Mouse (Mus musculus) embryonic facial prominence, embryonic 12.5 days (tissue): ENCODE data around the gene Acer1. TPM values are rescaled to one million over a fixed set of nuclear protein-coding genes. Genes with fewer than 3 reads are reported as not detected.

ENCODE experiments used
- ATAC-seq: fragments of 200-750 bp; cut with Nextera tagmentation; 2 replicates; pipeline ENCODE4 v1.8.0; 2017; ENCODE audit not compliant: insufficient number of reproducible peaks, insufficient read depth, low FRiP score, low TSS enrichment
- H3K27ac ChIP-seq: fragments of 300-500 bp; sonication (generic); 2 replicates; pipeline ENCODE4 v1.5.1; 2016; ENCODE audit warnings: mild to moderate bottlenecking
- H3K27me3 ChIP-seq: fragments of 300-500 bp; sonication (generic); 2 replicates; pipeline ENCODE4 v1.6.1; 2016; ENCODE audit warnings: mild to moderate bottlenecking, moderate library complexity
- H3K36me3 ChIP-seq: fragments of 300-500 bp; sonication (generic); 2 replicates; pipeline ENCODE4 v1.6.1; 2016; ENCODE audit warnings: mild to moderate bottlenecking
- H3K4me1 ChIP-seq: fragments of 300-500 bp; sonication (generic); 2 replicates; pipeline ENCODE4 v1.6.1; 2016
- H3K4me2 ChIP-seq: fragments of 300-500 bp; sonication (generic); replicated peaks from 2 replicates; pipeline ENCODE4 v1.6.1; 2016; ENCODE audit warnings: mild to moderate bottlenecking, moderate library complexity
- H3K4me3 ChIP-seq: fragments of 300-500 bp; sonication (generic); 2 replicates; pipeline ENCODE4 v1.5.1; 2016; ENCODE audit warnings: mild to moderate bottlenecking
- H3K9ac ChIP-seq: fragments of 300-500 bp; sonication (generic); 2 replicates; pipeline ENCODE4 v1.6.1; 2016; ENCODE audit warnings: mild to moderate bottlenecking, moderate library complexity
- H3K9me3 ChIP-seq: fragments of 300-500 bp; sonication (generic); 2 replicates; pipeline ENCODE4 v1.6.1; 2016; ENCODE audit warnings: mild to moderate bottlenecking, moderate library complexity
- WGBS: fragments of 180-500 bp; shearing (Covaris S2); methylation state at CpG from one replicate; pipeline ENCODE4 v1.1.7; 2016; 5-methylcytosine and 5-hydroxymethylcytosine counted together
- polyA plus RNA-seq: library from polyadenylated mRNA; unstranded; fragments of >200 nt; fragmentation: Nextera tagmentation; extraction: Ambion mirVana; gene quantifications from 2 replicates; pipeline ENCODE4 v1.2.1, GENCODE M21; 2016

Gene Acer1
- polyA plus RNA-seq, 1 experiment from 2014 or later = not detected

GRCm38 (mm10) chr17:56969321-56969720 is 12.6 kb downstream of the Acer1 start:
- Histone ChIP-seq H3K9me3 (no peaks in the 10 kb centered on the region), H3K4me1 (no peaks in the 10 kb centered on the region), H3K4me3 (no peak overlapping the region), H3K27ac (no peak overlapping the region), H3K9ac (no peak overlapping the region), H3K27me3 (no peaks in the 10 kb centered on the region), H3K4me2 (no peak overlapping the region), H3K36me3 (no peaks in the 10 kb centered on the region)
- WGBS = 68% methylated on average over 3 of the region's 3 CpGs
- ATAC-seq = no peak

DNA sequence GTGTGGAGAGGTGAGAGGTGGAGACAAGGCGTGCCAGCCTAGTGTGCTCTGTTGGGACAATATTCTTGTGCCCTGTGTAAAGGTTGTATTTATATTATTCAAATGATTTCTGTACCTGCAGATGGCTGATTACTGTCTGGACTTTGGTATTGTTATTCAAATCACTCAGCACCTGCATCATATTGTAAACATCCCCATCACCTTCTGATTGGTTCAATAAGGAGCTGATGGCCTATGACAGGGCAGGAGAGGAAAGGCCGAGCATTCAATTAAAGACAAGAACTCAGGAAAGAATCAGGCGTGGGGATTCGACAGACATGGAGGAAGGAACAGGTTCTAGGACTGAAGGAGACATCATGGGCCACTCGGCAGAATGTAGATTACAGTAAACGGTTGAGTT is 18.3 kb downstream of the Acer1 start:
- no peak for ATAC-seq
- 76% methylated on average over 6 of the region's 6 CpGs for WGBS

GRCm38 (mm10) chr17:56962642-56963405 is 19.1 kb downstream of the Acer1 start:
- 73% methylated on average over 5 of the region's 5 CpGs for WGBS

More for the DNA sequence above, 18.3 kb downstream of the Acer1 start:
- Histone ChIP-seq H3K4me1 (no peaks in the 10 kb centered on the region), H3K27ac (no peak overlapping the region), H3K36me3 (no peaks in the 10 kb centered on the region), H3K4me2 (no peak overlapping the region), H3K9me3 (no peaks in the 10 kb centered on the region), H3K9ac (no peak overlapping the region), H3K4me3 (no peak overlapping the region), H3K27me3 (no peaks in the 10 kb centered on the region)

GRCm38 (mm10) chr17:56961880-56962279 is 20.0 kb downstream of the Acer1 start:
- no peak for ATAC-seq
- H3K4me3 ChIP-seq = no peak overlapping the region
- 88% methylated on average over 4 of the region's 4 CpGs for WGBS

More at GRCm38 (mm10) chr17:56962642-56963405, 19.1 kb downstream of the Acer1 start:
- no peaks in the 10 kb centered on the region for H3K27me3 ChIP-seq
- H3K27ac ChIP-seq = no peak overlapping the region
- H3K9me3 ChIP-seq = no peaks in the 10 kb centered on the region
- no peak overlapping the region for H3K4me3 ChIP-seq
- no peak overlapping the region for H3K4me2 ChIP-seq
- no peak overlapping the region for H3K9ac ChIP-seq
- no peak for ATAC-seq
- H3K36me3 ChIP-seq = no peaks in the 10 kb centered on the region
- H3K4me1 ChIP-seq = no peaks in the 10 kb centered on the region

GRCm38 (mm10) chr17:56958667-56959066 is 23.3 kb downstream of the Acer1 start:
- H3K4me2 ChIP-seq = no peak overlapping the region
- H3K9ac ChIP-seq = no peak overlapping the region
- H3K27me3 ChIP-seq = no peaks in the 10 kb centered on the region
- no peaks in the 10 kb centered on the region for H3K36me3 ChIP-seq
- H3K27ac ChIP-seq = no peak overlapping the region
- no peak for ATAC-seq
- 79% methylated on average over 4 of the region's 4 CpGs for WGBS
- H3K9me3 ChIP-seq = no peaks in the 10 kb centered on the region
- H3K4me3 ChIP-seq = no peak overlapping the region
- no peaks in the 10 kb centered on the region for H3K4me1 ChIP-seq

More at GRCm38 (mm10) chr17:56961880-56962279, 20.0 kb downstream of the Acer1 start:
- no peaks in the 10 kb centered on the region for H3K9me3 ChIP-seq
- H3K4me1 ChIP-seq = no peaks in the 10 kb centered on the region
- no peaks in the 10 kb centered on the region for H3K36me3 ChIP-seq
- H3K4me2 ChIP-seq = no peak overlapping the region
- H3K9ac ChIP-seq = no peak overlapping the region
- no peak overlapping the region for H3K27ac ChIP-seq
- no peaks in the 10 kb centered on the region for H3K27me3 ChIP-seq

GRCm38 (mm10) chr17:56957763-56958429 is 24.0 kb downstream of the Acer1 start:
- no peak overlapping the region for H3K27ac ChIP-seq
- ATAC-seq = no peak
- no peak overlapping the region for H3K4me2 ChIP-seq
- H3K36me3 ChIP-seq = no peaks in the 10 kb centered on the region
- H3K27me3 ChIP-seq = no peaks in the 10 kb centered on the region; the same call in 1 of the 2 replicates
- H3K4me3 ChIP-seq = no peak overlapping the region
- WGBS = 30% methylated on average over 11 of the region's 11 CpGs
- no peaks in the 10 kb centered on the region for H3K9me3 ChIP-seq
- H3K4me1 ChIP-seq = no peaks in the 10 kb centered on the region
- H3K9ac ChIP-seq = no peak overlapping the region

- H3K9ac ChIP-seq = no peak overlapping the region
- no peaks in the 10 kb centered on the region for H3K9me3 ChIP-seq
- ATAC-seq = no peak
- no peak overlapping the region for H3K4me2 ChIP-seq
- 81% methylated on average over 7 of the region's 7 CpGs for whole genome bisulfite sequencing
- H3K36me3 ChIP-seq = no peaks in the 10 kb centered on the region
- H3K4me3 ChIP-seq = no peak overlapping the region
- no peaks in the 10 kb centered on the region for H3K4me1 ChIP-seq
- no peak overlapping the region for H3K27ac ChIP-seq
- no peaks in the 10 kb centered on the region; the same call in 1 of the 2 replicates for H3K27me3 ChIP-seq
Observed at GRCm38 (mm10) chr17:56954871-56955270, 27.1 kb downstream of the Acer1 start.

DNA sequence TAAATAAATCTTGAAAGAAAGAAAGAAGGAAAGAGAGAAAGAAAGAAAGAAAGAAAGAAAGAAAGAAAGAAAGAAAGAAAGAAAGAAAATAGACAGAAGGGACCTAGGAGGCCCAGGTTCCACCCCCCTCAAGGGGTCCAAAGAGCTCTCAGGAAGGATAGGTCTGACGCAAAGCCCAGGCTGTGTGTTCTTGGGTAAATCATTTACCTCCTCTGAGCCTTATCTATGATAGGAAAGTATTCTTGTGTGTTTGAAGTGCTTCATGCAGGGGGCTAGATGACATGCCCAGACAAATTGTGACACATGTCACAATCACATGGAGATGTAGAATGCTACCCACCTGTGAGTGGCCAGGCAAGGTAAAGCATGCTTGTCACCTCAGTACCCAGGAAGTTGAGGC is 29.3 kb downstream of the Acer1 start:
- H3K9me3 ChIP-seq = no peaks in the 10 kb centered on the region
- no peaks in the 10 kb centered on the region; the same call in 1 of the 2 replicates for H3K27me3 ChIP-seq
- H3K36me3 ChIP-seq = no peaks in the 10 kb centered on the region
- WGBS = 91% methylated on average over 1 of the region's 1 CpGs
- H3K4me3 ChIP-seq = no peak overlapping the region
- no peaks in the 10 kb centered on the region for H3K4me1 ChIP-seq
- no peak overlapping the region for H3K4me2 ChIP-seq
- H3K9ac ChIP-seq = no peak overlapping the region
- H3K27ac ChIP-seq = no peak overlapping the region
- no peak for ATAC-seq

DNA sequence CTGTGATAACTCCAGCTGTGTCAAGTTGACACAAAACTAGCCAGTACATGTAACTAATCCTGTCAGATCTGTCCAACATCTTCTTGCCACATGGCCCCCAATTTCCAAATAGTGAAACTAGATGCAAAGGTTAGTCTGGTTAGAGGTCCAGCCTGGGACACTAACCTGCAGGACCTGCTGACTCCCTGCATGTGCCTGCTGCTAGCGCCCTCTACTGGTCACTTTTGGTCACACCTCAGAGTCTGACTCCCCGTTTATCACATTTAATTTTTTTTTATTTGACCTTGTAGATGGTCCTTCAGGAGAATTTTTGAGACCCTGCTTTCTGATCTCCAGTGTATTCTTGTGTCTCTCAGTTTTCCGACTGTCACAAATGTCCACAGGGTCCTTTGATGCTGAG is 31.0 kb downstream of the Acer1 start:
- WGBS = 11% methylated on average over 3 of the region's 3 CpGs
- Histone ChIP-seq H3K9ac (no peak overlapping the region), H3K9me3 (no peaks in the 10 kb centered on the region), H3K27ac (no peak overlapping the region), H3K36me3 (no peaks in the 10 kb centered on the region), H3K4me3 (no peak overlapping the region), H3K4me2 (no peak overlapping the region), H3K27me3 (no peaks in the 10 kb centered on the region; the same call in 1 of the 2 replicates), H3K4me1 (no peaks in the 10 kb centered on the region)
- ATAC-seq = no peak

DNA sequence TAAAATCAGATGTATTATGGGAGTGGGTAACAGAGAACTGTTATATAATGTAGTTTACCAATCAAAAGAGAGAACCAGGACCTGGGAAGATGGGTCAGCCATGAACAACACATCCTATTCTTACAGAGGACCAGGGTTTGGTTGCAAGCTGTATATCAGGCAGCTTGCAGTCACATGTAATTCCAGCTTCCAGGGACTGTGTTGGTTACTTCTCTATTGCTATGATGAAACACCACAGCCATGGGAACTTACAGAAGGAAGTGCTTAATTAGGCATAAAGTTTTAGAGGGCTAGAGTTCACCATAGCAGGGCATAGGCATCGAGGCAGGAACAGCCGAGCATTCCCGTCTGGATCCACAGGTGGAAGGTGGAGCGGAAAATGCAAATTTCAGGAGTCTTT is 43.2 kb downstream of the Acer1 start:
- H3K27me3 ChIP-seq = no peaks in the 10 kb centered on the region; the same call in 1 of the 2 replicates
- peaks cover 8% of the 10 kb centered on the region for H3K4me1 ChIP-seq
- no peak overlapping the region for H3K4me2 ChIP-seq
- WGBS = 84% methylated on average over 4 of the region's 4 CpGs
- no peaks in the 10 kb centered on the region for H3K9me3 ChIP-seq
- no peak overlapping the region for H3K4me3 ChIP-seq
- no peaks in the 10 kb centered on the region for H3K36me3 ChIP-seq
- ATAC-seq = no peak
- H3K27ac ChIP-seq = no peak overlapping the region
- no peak overlapping the region for H3K9ac ChIP-seq

GRCm38 (mm10) chr17:56936731-56937130 is 45.2 kb downstream of the Acer1 start:
- Histone ChIP-seq H3K36me3 (0 out of 2 replicates have a peak, but pooled peaks cover 4% of the 10 kb centered on the region), H3K4me1 (peaks cover 25% of the 10 kb centered on the region), H3K9ac (no peak overlapping the region), H3K4me2 (no peak overlapping the region), H3K4me3 (no peak overlapping the region), H3K27me3 (no peaks in the 10 kb centered on the region), H3K27ac (no peak overlapping the region), H3K9me3 (no peaks in the 10 kb centered on the region)
- ATAC-seq = no peak
- WGBS = 93% methylated on average over 7 of the region's 7 CpGs
